Mouse (Mus musculus) cerebellum, adult 9-10 months (tissue): ENCODE measurements at regions not wholly inside any gene's neighbourhood (a gene's known extent, or its start where the extent isn't known, plus 50 kb on each side); places are given as distances from the start of the nearest gene placed in this dataset.
A peak's percentile ranks its signal among the peaks of the same experiment; 100 is the strongest.

Experiments
- DNase-seq: peaks from one replicate; pipeline ENCODE4 v3.0.0; 2022

GRCm38 (mm10) chr9:41273839-41274271 is 112.4 kb upstream of the Ubash3b start:
- DNase-seq = no peak

GRCm38 (mm10) chr9:41273171-41273781 is 111.8 kb upstream of the Ubash3b start:
- no peak for DNase-seq

DNA sequence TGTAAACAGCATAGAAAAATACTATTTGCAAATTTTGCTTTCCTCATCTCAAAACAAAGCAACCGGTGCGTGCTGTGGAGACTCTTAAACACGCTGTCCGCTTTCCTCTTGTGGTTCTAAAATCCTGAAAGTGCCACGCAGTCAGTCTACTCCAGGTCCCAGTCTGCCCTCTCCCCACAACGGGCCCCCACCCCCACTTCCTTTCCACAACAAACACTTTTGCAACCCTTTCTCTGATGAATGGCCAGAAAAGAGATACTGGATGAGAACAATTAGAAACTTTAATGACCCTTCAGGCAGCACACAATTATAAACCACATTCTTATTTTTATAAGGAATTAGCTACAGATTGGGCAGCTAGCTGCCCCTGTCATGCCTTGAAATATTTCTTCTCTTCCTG is 111.1 kb upstream of the Ubash3b start:
- no peak for DNase-seq

- no peak for DNase-seq
Observed at GRCm38 (mm10) chr9:41268112-41268511, 106.6 kb upstream of the Ubash3b start.

DNA sequence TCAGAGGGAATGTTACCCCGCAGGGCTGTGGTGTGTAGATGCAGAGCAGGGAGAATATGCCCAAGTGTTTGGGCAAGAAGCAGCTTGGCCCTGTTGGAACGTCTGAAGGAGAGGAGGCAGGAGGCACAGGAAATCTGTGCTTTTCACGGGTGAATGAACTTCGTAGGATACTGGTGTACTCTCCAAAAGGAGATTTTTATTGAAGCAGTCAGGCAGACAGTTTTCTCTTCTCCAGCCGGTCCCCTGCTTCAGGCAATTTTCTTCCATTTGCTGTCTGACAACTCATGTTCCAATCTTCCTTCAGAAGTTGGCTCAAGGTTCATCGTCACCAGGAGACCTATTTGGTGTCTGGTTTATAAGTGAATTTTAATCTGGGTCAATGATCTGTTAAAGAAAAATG is 103.0 kb upstream of the Ubash3b start:
- peak; percentile 72 for DNase-seq

DNA sequence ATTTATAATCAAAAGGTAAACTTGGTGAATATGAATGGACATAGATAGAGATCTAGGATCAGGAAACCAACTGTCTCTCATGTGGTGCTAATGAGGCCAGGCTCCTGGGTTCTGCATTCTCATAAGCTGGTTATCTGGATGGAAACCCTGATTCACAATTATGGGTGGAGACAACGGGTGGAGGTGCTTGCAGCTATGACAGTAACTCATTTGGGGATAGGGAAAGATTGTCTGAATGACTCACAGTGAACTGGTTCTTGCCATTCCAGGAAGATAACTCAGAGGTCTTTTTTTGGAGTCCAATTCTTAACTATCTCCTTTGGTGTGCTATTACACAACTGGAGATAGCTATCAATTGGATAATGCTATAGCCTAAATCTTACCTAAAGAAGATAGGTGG is 95.7 kb upstream of the Ubash3b start:
- DNase-seq = no peak

DNA sequence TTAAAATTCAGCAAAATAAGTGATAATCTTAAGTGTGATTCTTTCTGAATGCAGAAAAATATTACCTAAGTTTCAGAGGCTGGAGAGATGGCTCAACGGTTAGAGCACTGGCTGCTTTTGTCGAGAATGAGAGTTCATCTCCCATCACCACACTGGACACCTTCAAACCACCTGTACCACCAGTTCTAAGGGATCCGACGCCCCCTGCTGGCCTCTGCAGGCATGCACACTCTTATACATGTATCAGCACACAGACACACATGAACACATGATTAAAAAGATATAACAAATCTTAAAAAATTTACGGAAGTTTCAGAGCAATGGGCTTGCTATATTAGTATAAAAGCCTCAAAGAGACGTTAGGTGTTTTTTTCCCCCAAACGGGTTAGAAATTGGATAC is 80.9 kb upstream of the Ubash3b start:
- DNase-seq = no peak

GRCm38 (mm10) chr9:41239097-41239451 is 77.6 kb upstream of the Ubash3b start:
- no peak for DNase-seq

DNA sequence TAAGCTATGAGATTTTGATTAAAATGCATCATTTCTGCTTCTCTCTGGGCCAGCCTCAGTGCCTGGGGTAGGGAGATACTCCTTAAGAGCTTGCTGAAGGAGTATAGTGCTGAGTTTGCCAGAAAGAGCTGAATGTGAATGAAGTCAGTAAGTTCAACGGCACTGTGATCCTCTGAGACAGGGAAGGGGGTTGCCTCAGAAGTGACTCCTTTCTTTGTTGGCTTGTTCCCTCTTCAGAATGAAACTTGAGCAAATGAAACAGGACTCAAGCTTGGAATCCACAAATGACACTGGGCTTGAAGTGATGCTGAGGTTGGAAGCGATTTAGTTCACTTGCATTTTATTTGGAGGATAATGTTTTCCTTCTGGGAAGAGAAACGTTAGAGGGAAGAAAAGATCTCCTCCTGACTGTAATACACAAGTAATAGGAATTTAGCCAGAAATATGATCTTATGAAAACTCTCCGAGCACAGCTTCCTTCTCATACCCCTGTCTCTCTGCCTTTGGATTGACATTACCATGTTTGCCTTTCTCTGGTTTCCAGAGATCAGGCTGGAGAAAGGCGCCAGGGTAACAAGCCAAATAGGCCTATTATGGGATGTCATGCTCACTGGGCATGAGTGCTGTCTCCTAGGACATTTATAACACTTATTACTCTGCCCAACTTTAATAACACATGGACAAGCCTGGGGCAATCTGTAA is 77.0 kb upstream of the Ubash3b start:
- DNase-seq = no peak

DNA sequence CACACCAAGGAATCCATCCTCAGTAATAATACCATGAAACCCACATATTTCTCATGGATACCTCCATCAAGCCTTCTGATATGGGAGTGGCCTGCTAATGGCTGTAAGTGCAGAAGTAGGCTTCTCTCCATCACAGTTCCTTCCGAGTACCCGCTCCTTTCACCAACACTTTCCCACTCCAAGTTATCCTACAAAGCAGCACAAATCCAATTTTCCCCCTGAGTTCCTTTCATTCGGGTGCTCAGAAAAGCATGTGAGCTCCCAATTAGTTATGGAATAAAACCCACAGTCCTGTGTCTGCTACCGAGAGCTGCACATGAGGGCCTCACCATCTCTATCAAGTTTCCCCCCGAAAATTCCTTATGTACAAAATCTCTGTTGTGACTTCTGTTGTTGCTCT is 75.8 kb upstream of the Ubash3b start:
- DNase-seq = no peak

DNA sequence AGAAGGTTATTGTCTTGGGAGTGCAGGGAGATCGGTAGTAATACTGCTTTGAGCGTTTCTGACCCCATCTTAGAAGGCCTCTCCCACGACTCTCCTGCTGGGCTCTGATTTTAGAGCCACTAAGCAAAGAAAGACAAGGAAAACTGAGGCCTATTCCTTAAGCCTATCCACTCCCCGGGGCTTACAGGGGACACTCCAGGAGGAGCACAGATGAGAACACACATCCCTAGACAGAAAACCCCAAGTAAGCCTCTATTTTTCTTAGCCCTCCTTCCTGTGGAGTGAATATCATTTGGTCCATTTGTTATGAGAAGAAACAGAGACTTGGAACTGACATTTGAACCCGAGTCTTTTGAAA is 67.7 kb upstream of the Ubash3b start:
- DNase-seq = no peak

GRCm38 (mm10) chr9:41228425-41229224 is 67.1 kb upstream of the Ubash3b start:
- DNase-seq = peak; percentile 81

- DNase-seq = no peak
Observed at GRCm38 (mm10) chr9:41223406-41223805, 61.9 kb upstream of the Ubash3b start.

GRCm38 (mm10) chr9:41222346-41223015 is 61.0 kb upstream of the Ubash3b start:
- no peak for DNase-seq

- DNase-seq = no peak
Observed at GRCm38 (mm10) chr9:41221110-41221790, 59.8 kb upstream of the Ubash3b start.

- DNase-seq = no peak
Observed at GRCm38 (mm10) chr9:41220105-41220669, 58.7 kb upstream of the Ubash3b start.

GRCm38 (mm10) chr9:41218702-41219101 is 57.2 kb upstream of the Ubash3b start:
- no peak for DNase-seq

GRCm38 (mm10) chr9:41216248-41216647 is 54.8 kb upstream of the Ubash3b start:
- DNase-seq = no peak

DNA sequence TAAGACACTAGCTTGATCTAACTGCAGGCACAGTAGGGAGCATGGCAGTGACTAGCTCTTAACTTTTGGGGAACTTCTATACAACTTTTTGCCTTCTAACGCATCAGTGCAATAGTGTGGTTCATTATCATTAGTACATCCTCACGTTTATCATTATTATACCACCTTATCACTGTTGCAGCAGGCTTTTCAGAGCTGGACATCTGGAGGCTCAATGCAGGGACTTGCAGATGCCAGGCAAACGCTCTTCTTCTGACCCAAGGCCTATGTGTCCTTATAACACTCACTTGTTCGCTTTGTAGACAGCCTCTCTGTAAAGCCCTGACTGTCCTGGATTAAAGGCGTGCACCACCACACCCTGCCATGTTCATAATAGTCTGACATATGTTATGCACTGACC is 53.5 kb upstream of the Ubash3b start:
- no peak for DNase-seq

DNA sequence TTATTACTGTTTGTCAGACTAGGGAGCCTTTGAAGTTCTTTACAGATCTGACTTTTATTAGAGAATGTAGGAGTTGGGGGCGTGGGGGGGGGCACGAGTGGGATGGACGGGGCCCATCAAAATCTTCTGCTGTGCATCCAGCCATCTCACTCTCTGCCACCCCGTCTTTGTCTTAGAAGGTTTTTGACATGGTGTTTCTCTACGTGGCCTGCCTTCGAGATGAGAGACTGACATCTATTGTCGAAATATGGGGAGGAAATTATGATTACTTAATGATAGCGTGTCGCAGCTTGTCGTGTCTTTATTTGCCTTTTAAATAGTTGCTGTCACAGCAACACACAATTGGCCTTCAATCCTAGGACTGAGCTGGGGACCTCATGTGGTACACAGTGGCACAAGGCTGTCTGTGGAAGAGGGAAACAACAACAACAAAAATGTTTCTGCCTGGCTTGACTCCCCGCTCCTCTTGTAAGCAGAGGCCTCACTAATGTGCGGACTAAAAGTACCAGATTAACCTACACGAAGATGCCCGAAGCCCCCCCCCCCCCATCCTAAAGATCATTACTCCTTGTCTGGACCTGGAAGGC is 51.5 kb upstream of the Ubash3b start:
- DNase-seq = no peak

DNA sequence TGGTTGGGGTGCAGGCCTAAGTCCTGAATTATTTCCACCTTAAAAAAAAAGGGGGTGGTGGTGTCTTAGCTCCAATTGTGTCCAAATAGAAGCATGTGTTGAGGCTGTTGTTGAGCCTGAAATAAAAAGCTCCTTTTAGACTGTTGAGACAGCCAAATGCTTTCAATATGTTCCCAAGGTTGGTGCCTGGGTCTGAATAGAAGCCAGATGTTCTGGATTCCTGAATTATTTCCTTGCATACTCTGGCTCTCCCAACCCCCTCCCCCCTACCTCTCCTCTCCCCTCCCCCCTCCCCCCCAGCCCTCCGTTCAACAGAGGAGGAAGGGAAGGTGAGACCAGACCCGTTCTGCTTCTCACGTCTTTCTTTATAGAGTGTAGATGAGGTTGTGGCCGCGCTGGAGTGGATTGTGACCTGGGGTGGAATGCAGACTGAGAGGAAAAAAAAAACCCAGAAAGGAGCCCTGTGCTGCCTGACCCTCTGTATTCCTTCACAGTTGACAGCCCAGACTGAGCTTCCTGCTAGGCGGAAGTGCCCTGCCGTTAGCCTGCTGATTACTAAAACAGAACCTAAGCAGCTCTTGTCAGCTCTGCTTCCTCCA is 50.9 kb upstream of the Ubash3b start:
- peak; percentile 25 for DNase-seq

GRCm38 (mm10) chr9:41211865-41212302 is 50.4 kb upstream of the Ubash3b start:
- DNase-seq = no peak
